Mouse (Mus musculus): ENCODE measurements around the gene 1700019D03Rik. TPM values are rescaled to one million over a fixed set of nuclear protein-coding genes. Genes with fewer than 3 reads are reported as not detected.

The 1700019D03Rik gene
- 5.1 and 5.7 TPM in 2 replicates for polyA plus RNA-seq (2016; fragmentation: Nextera tagmentation; extraction: Ambion mirVana)

DNA sequence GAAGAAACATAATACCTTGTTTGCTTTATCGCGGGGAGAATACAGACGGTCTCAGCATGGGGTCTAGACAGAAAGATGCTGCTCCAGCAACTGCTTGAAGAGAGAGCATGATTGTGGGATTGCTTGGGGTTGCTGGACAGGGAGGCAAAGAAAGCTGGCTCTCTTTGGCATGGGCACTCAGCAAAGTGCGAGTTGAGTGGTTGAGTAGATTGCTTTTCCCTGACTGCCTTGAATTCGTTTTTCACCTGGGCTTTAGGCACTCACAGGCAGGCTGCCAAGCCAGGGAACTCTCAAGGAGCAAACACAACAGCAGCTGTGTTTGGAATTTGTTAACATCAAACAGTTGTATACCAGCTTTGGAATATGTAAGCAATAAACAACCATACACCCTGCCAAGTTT is at the start of gene 1700019D03Rik:
Gene 1700019D03Rik (minus strand): TSS at position 101 of the 400 bp plus-strand sequence.
- ATAC-seq (ENCODE audit: low FRiP score, low read depth): no peak

DNA sequence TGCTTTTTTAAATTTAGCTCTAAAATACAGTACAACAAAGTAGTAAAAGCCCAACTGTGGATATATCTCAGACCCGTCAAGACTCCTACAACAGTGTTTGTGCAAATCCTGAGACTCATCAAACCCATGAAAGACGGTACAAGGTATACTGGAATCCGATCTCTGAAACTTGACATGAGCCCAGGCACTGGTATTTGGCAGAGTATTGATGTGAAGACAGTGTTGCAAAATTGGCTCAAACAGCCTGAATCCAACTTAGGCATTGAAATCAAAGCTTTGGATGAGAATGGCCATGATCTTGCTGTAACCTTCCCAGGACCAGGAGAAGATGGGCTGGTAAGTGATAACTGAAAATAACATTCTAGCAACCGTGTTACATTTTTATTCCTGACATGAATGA is 43.9 kb upstream of the 1700019D03Rik start:
- H3K4me1 ChIP-seq: peaks cover 9% of the 10 kb centered on the region
- H3K27ac ChIP-seq: no peak overlapping the region
- ATAC-seq (ENCODE audit: low FRiP score, low read depth): no peak
- H3K9me3 ChIP-seq: no peaks in the 10 kb centered on the region
- H3K9ac ChIP-seq: no peak overlapping the region
- H3K27me3 ChIP-seq (replicated peaks): no peaks in the 10 kb centered on the region
- no peaks in the 10 kb centered on the region for H3K36me3 ChIP-seq
- no peak overlapping the region for H3K4me3 ChIP-seq
- no peak overlapping the region for H3K4me2 ChIP-seq (replicated peaks)
- 86% methylated on average over 4 of the region's 4 CpGs for WGBS

More for the DNA sequence above, at the start of gene 1700019D03Rik:
- Histone ChIP-seq H3K4me3 (no peak within 1 kb of the TSS), H3K27ac (no peak within 1 kb of the TSS), H3K4me2 (replicated peaks) (no peak within 1 kb of the TSS), H3K9ac (no peak within 1 kb of the TSS), H3K9me3 (no peaks in the 10 kb centered on the region), H3K27me3 (replicated peaks) (no peaks in the 10 kb centered on the region), H3K36me3 (no peaks in the 10 kb centered on the region), H3K4me1 (no peaks in the 10 kb centered on the region)
- 71% methylated on average over 5 of the region's 5 CpGs for WGBS

DNA sequence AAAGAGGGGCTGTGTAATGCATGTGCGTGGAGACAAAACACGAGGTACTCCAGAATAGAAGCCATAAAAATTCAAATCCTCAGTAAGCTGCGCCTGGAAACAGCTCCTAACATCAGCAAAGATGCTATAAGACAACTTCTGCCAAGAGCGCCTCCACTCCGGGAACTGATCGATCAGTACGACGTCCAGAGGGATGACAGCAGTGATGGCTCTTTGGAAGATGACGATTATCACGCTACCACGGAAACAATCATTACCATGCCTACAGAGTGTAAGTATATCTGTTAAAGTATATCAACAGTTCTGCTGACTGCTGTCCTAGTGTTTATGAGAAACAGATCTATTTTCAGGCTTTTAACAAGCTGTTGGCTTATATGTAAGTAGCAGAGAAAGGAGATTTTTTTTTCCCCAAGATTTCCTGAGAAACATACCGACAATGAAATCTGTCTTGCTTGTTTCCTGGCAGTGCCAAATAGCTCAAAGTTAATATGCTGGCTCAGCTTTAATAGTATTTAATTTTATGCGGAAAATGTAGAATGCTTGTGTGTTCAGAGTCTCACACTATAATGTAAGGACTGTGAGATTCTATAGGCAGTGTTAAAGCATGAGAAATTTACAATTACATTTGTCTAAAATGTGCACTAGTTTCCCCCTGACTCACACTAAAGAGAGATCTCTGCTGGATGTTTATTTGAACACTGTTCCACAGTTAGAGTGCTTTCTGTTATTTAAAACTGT is 42.1 kb upstream of the 1700019D03Rik start:
- WGBS: 64% methylated on average over 13 of the region's 13 CpGs
- H3K9ac ChIP-seq: no peak overlapping the region
- H3K4me1 ChIP-seq: peaks cover 9% of the 10 kb centered on the region
- H3K4me2 ChIP-seq (replicated peaks): no peak overlapping the region; the same call in 1 of the 2 replicates
- no peak overlapping the region for H3K4me3 ChIP-seq
- no peak overlapping the region for H3K27ac ChIP-seq
- no peaks in the 10 kb centered on the region for H3K27me3 ChIP-seq (replicated peaks)
- no peaks in the 10 kb centered on the region for H3K36me3 ChIP-seq
- ATAC-seq (ENCODE audit: low FRiP score, low read depth): no peak
- no peaks in the 10 kb centered on the region for H3K9me3 ChIP-seq

DNA sequence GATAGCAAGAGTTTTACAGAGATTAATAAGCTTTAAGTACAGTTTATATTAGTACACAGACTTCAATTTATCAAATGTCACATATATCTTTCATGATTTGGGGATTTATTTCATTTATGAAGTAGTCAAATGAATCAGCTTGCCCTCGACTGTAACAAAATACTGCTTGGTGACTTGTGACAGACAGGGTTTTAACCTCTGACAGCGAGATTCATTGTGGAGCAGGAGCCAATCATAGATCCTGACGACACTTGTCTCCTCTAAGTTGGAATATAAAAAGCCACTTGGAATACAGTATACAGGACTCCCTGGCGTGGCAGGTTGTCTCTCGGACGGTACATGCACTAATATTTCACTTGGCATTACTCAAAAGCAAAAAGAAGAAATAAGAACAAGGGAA is 41.4 kb upstream of the 1700019D03Rik start, which contains the start of gene Mstn:
Gene Mstn (plus strand): TSS at position 301 of the 400 bp plus-strand sequence.
- no peak within 1 kb of the TSS; the same call in 1 of the 2 replicates for H3K4me2 ChIP-seq (replicated peaks)

DNA sequence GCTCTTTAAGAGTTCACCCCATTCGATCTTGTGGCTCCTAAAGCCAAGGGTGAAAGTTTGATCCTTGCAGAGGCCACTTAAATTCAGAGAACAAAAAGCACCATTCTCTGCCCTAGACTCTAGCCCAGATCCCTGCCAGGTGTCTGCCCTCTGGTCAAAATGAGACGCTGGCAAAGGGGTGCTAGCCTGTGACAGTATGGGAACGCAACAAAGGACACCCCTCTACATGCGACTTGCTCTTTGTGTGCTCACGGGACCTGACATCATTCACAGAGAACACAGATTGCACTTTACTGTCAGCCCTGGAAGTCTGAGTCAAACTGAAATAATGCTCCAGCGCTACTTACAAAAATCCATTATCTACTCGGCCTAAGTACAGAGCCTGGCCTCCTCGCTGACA is 40.5 kb upstream of the 1700019D03Rik start:
- ATAC-seq (ENCODE audit: low FRiP score, low read depth): peak; percentile 74
- 38% methylated on average over 8 of the region's 8 CpGs for WGBS
- H3K9ac ChIP-seq: no peak overlapping the region

More for the DNA sequence above, 41.4 kb upstream of the 1700019D03Rik start, which contains the start of gene Mstn:
- Histone ChIP-seq H3K27me3 (replicated peaks) (no peaks in the 10 kb centered on the region), H3K27ac (no peak within 1 kb of the TSS), H3K4me3 (no peak within 1 kb of the TSS), H3K9me3 (no peaks in the 10 kb centered on the region), H3K4me1 (peaks cover 9% of the 10 kb centered on the region), H3K36me3 (no peaks in the 10 kb centered on the region), H3K9ac (no peak within 1 kb of the TSS)
- WGBS: 63% methylated on average over 6 of the region's 6 CpGs
- no peak for ATAC-seq (ENCODE audit: low FRiP score, low read depth)

DNA sequence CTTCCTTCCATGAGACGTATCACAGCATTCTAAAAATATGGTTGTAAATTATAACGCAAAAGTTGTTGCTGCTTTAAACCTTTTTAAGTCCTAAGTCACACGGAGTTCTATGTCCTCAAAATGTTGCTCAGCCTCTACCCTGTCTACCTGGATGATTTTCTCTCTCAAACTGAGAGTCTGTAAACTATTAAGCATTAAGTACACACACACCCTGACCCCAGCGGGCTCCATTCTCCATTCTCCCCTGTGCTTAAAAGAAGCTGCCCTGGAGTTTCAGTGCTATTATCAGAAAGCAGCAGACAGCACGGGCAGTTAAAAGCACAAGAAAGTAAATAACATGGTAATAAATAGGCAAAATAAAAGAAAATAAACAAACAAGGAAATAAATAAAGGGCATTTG is 39.1 kb upstream of the 1700019D03Rik start:
- no peak overlapping the region for H3K4me3 ChIP-seq
- H3K27ac ChIP-seq: no peak overlapping the region
- H3K9ac ChIP-seq: no peak overlapping the region
- no peaks in the 10 kb centered on the region for H3K36me3 ChIP-seq
- H3K4me2 ChIP-seq (replicated peaks): no peak overlapping the region
- no peaks in the 10 kb centered on the region for H3K9me3 ChIP-seq
- no peaks in the 10 kb centered on the region for H3K27me3 ChIP-seq (replicated peaks)
- peaks cover 9% of the 10 kb centered on the region for H3K4me1 ChIP-seq
- 64% methylated on average over 5 of the region's 5 CpGs for WGBS
- no peak for ATAC-seq (ENCODE audit: low FRiP score, low read depth)

More for the DNA sequence above, 40.5 kb upstream of the 1700019D03Rik start:
- Histone ChIP-seq H3K36me3 (no peaks in the 10 kb centered on the region), H3K4me3 (no peak overlapping the region), H3K4me1 (peaks cover 9% of the 10 kb centered on the region), H3K9me3 (no peaks in the 10 kb centered on the region), H3K4me2 (replicated peaks) (no peak overlapping the region), H3K27me3 (replicated peaks) (no peaks in the 10 kb centered on the region), H3K27ac (no peak overlapping the region)

DNA sequence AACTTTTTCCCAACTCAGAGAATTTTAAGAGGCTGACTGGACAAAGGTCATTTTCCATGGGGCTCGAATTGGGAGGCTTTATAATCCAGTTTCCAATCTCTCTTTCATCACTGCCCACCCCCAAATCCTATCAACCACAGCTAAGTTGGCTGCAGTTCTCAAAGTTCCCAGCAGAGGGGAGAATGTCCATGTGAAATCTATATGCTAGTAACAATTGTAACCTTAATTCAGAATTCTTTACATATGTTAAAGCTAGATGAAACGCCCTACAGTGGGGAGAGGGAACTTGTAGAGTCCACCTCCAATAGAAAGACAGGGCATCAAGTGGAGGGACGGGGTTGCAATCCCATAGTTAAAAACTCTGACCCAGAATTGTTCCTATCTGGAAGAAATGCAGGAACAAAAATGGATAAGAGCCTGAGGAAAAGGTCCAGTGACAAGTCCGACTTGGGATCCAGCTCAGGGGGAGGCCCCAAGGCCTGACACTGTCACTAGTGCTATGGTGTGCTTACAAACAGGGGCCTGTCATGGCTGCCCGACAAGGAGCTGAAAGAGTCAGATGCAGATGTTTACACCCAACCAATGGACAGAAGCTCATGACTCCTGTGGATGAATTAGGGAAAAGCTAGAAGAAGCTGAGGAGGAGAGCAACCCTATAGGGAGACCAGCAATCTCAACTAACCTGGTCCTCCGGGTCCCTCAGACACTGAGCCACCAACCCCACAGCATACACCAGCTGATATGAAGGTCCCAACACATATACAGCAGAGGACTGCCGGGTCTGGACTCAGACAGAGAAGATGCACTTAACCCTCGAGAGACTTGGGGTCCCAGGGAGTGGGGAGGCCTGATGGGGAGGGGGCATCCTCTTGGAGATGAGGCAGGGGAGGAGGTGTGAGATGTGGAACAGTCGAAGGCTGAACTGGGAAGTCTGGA is 33.4 kb upstream of the 1700019D03Rik start:
- 53% methylated on average over 9 of the region's 9 CpGs for WGBS
- Histone ChIP-seq H3K4me3 (no peak overlapping the region), H3K4me1 (no peaks in the 10 kb centered on the region), H3K4me2 (replicated peaks) (no peak overlapping the region), H3K27ac (no peak overlapping the region), H3K27me3 (replicated peaks) (no peaks in the 10 kb centered on the region), H3K36me3 (no peaks in the 10 kb centered on the region), H3K9me3 (no peaks in the 10 kb centered on the region), H3K9ac (no peak overlapping the region)
- ATAC-seq (ENCODE audit: low FRiP score, low read depth): peak; percentile 76

DNA sequence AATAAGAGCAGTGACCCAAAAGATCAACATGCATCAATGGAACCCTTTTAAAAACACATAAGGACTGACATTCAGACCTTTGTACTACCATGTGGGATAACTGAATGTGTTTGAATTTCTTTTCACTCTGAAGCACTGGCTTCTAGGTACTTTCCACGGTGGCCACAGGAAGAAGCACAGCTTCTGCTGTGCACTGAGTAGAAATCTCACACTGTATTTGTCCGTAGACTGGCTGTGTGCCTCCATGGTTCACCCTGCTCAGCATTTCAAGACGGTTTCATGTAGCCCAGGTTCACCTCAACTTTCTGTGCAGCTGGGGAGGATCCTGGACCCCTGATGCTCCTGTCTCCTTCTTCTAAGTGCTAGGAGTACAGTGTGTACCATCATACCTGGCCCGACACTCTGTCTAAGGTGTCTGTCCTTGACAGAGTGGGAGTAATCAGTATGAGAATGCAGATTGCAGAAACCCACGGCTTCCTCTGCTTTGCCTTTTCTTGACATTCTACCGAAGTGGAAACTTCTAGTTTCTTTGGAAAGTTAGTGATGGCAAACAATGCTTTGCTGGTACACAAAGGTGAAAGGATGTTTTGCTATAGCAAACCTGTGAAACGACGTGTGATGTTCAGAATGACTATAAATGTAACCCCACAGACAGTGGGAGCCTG is 29.9 kb upstream of the 1700019D03Rik start:
- Histone ChIP-seq H3K4me3 (no peak overlapping the region), H3K27me3 (replicated peaks) (no peaks in the 10 kb centered on the region), H3K9ac (no peak overlapping the region), H3K4me1 (no peaks in the 10 kb centered on the region), H3K36me3 (no peaks in the 10 kb centered on the region), H3K4me2 (replicated peaks) (no peak overlapping the region), H3K9me3 (no peaks in the 10 kb centered on the region), H3K27ac (no peak overlapping the region)
- 81% methylated on average over 8 of the region's 8 CpGs for WGBS
- ATAC-seq (ENCODE audit: low FRiP score, low read depth): no peak

DNA sequence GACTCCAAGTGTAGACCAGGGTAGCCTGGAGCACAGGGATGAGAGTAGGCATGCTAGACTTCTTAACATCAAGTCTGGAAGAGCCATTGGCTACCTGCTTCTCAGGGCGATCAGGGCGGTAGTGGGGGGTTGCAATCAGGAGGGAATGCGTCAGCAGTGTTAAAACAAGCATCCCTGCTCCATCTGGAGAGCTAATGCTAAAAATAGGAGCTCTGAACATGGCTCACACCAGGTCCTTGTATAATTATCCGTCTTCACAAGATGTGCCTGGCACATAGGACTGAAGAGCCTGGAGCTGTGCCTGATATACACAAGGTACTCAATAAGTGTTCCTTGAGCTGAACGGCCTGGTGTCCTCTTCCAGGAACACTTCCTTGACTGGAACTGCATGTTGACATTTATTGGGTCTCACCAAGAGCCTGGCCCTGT is 17.5 kb upstream of the 1700019D03Rik start:
- no peaks in the 10 kb centered on the region for H3K9me3 ChIP-seq
- no peak for ATAC-seq (ENCODE audit: low FRiP score, low read depth)
- no peak overlapping the region for H3K27ac ChIP-seq
- no peaks in the 10 kb centered on the region for H3K27me3 ChIP-seq (replicated peaks)
- H3K4me2 ChIP-seq (replicated peaks): no peak overlapping the region
- no peaks in the 10 kb centered on the region for H3K36me3 ChIP-seq
- H3K9ac ChIP-seq: no peak overlapping the region
- 88% methylated on average over 5 of the region's 5 CpGs for WGBS
- H3K4me1 ChIP-seq: no peaks in the 10 kb centered on the region
- no peak overlapping the region for H3K4me3 ChIP-seq

DNA sequence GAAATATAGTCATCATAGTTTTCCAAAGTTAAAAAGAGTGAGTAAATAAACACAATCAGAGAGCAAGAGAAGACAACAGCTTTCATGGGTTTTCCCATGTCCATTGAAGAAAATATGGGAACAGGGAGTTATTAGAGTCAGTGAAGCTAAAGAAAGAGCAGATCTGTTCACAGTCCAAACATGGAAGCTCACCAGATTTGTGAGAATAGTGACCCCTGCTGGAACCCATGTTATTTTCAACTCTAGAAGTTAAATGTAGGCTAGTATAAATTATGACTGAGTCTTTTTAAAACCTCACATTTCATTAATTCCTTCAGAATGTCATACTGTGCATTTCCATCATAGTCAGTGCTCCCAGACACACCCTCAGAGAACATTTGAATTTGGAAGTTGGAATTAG is 12.6 kb upstream of the 1700019D03Rik start:
- no peak overlapping the region for H3K9ac ChIP-seq

DNA sequence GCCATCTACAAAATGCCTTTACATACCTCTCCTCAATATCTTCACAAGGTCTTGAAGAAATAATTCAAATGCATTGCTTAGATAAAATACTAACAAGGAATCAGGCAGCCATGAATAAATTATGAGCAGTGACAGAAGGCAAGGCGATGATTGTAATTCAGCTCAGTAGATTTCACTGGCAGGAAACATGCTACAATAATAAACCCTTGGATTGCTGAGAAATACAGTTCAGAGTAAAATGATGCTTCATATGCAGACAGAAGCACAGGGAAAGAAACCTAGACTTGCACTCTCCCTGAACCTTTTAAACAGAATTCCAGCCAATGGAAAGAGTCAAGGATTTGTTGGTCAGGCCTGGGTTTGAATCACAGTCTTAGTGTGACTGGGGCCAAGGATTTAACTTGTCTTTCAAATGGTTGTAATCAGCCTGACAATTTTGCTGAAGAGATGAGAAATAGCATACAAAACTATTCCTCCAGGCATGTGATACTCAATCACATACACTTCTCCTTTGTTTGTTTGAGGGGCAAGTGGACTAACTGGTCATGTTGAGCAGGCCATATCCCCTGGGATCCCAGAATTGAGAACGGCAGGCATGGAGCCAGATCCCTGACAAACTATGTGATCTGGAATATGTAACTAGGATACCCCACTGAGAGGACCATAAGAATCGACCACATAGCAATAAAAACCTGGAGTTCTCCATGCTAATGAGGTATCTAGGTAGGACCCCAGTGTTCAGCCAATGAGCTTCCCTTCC is 1.1 kb downstream of the 1700019D03Rik start:
- Histone ChIP-seq H3K4me2 (replicated peaks) (no peak overlapping the region), H3K9me3 (no peaks in the 10 kb centered on the region), H3K4me3 (no peak overlapping the region), H3K27ac (no peak overlapping the region), H3K36me3 (no peaks in the 10 kb centered on the region), H3K27me3 (replicated peaks) (no peaks in the 10 kb centered on the region), H3K9ac (no peak overlapping the region), H3K4me1 (no peaks in the 10 kb centered on the region)
- WGBS: 61% methylated on average over 3 of the region's 3 CpGs
- no peak for ATAC-seq (ENCODE audit: low FRiP score, low read depth)

More for the DNA sequence above, 12.6 kb upstream of the 1700019D03Rik start:
- Histone ChIP-seq H3K27ac (no peak overlapping the region), H3K9me3 (no peaks in the 10 kb centered on the region), H3K36me3 (no peaks in the 10 kb centered on the region), H3K4me1 (no peaks in the 10 kb centered on the region), H3K4me3 (no peak overlapping the region), H3K4me2 (replicated peaks) (no peak overlapping the region), H3K27me3 (replicated peaks) (no peaks in the 10 kb centered on the region)
- no peak; the same call in 1 of the 2 replicates for ATAC-seq (ENCODE audit: low FRiP score, low read depth)

Measured in neural tube, embryonic 12.5 days (tissue).